Mouse (Mus musculus): ENCODE measurements around the gene Cdc20b.

- TF ChIP-seq POLR2A (IDR thresholded peaks at IDR 0.05; ENCODE audit: low read depth, low read length) (no peak), CTCF (IDR thresholded peaks at IDR 0.05; ENCODE audit: extremely low read depth, insufficient read length, insufficient replicate concordance, low read depth, low read length) (no peak)
Measured at GRCm38 (mm10) chr13:112998427-112999201, 36.3 kb upstream of the Cdc20b start.
